Mouse (Mus musculus): ENCODE data around the gene Onecut3.

Onecut3 gene

GRCm38 (mm10) chr10:80494732-80495131 lies at the start of gene Onecut3:
Gene Onecut3 (plus strand): TSS chr10:80494835.
- DNase-seq (ENCODE audit: low spot score), result no peak

- DNase-seq (ENCODE audit: low spot score), result no peak
These were observed 49.6 kb upstream of the Onecut3 start for GRCm38 (mm10) chr10:80445052-80445451.

- DNase-seq (ENCODE audit: low spot score), result peak; percentile 79
These were observed 48.6 kb upstream of the Onecut3 start for GRCm38 (mm10) chr10:80445898-80446601.

GRCm38 (mm10) chr10:80450599-80450998 lies 44.0 kb upstream of the Onecut3 start:
- no peak for DNase-seq (ENCODE audit: low spot score)

GRCm38 (mm10) chr10:80453601-80454000 lies 41.0 kb upstream of the Onecut3 start:
- no peak for DNase-seq (ENCODE audit: low spot score)

- peak; percentile 74 for DNase-seq (ENCODE audit: low spot score)
These were observed 39.9 kb upstream of the Onecut3 start for GRCm38 (mm10) chr10:80454781-80455180.

- DNase-seq (ENCODE audit: low spot score), result no peak
These were observed 38.9 kb upstream of the Onecut3 start for GRCm38 (mm10) chr10:80455697-80456096.

GRCm38 (mm10) chr10:80459236-80459635 lies 35.4 kb upstream of the Onecut3 start:
- DNase-seq (ENCODE audit: low spot score), result no peak

- DNase-seq (ENCODE audit: low spot score), result no peak
These were observed 35.0 kb upstream of the Onecut3 start for GRCm38 (mm10) chr10:80459671-80460070.

- no peak for DNase-seq (ENCODE audit: low spot score)
These were observed 34.3 kb upstream of the Onecut3 start for GRCm38 (mm10) chr10:80460324-80460723.

GRCm38 (mm10) chr10:80461346-80461745 lies 33.3 kb upstream of the Onecut3 start:
- no peak for DNase-seq (ENCODE audit: low spot score)

- DNase-seq (ENCODE audit: low spot score), result no peak
These were observed 30.1 kb upstream of the Onecut3 start for GRCm38 (mm10) chr10:80464381-80465035.

GRCm38 (mm10) chr10:80465066-80465465 lies 29.6 kb upstream of the Onecut3 start:
- DNase-seq (ENCODE audit: low spot score), result no peak

- peak; percentile 82 for DNase-seq (ENCODE audit: low spot score)
These were observed 19.2 kb upstream of the Onecut3 start for GRCm38 (mm10) chr10:80475290-80475959.

- no peak for DNase-seq (ENCODE audit: low spot score)
These were observed 16.1 kb upstream of the Onecut3 start for GRCm38 (mm10) chr10:80478531-80478930.

GRCm38 (mm10) chr10:80481002-80481401 lies 13.6 kb upstream of the Onecut3 start:
- no peak for DNase-seq (ENCODE audit: low spot score)

GRCm38 (mm10) chr10:80486862-80487379 lies 7.7 kb upstream of the Onecut3 start:
- no peak for DNase-seq (ENCODE audit: low spot score)

- DNase-seq (ENCODE audit: low spot score), result peak; percentile 85
These were observed 4.6 kb upstream of the Onecut3 start for GRCm38 (mm10) chr10:80490051-80490450.

GRCm38 (mm10) chr10:80495901-80496300 lies 1.3 kb downstream of the Onecut3 start:
- no peak for DNase-seq (ENCODE audit: low spot score)

- no peak for DNase-seq (ENCODE audit: low spot score)
These were observed 1.8 kb downstream of the Onecut3 start for GRCm38 (mm10) chr10:80496421-80496820.

- no peak for DNase-seq (ENCODE audit: low spot score)
These were observed 7.7 kb downstream of the Onecut3 start for GRCm38 (mm10) chr10:80502291-80502690.

GRCm38 (mm10) chr10:80502819-80503314 lies 8.2 kb downstream of the Onecut3 start:
- no peak for DNase-seq (ENCODE audit: low spot score)

Measured in adipocyte (in vitro differentiated cells).